Mouse (Mus musculus): ENCODE results near the gene Nrf1.

Gene Nrf1

GRCm38 (mm10) chr6:30175225-30175917 is 127.6 kb downstream of the Nrf1 start:
- in situ Hi-C loops (cut with MboI, MseI), result no loop called here

DNA sequence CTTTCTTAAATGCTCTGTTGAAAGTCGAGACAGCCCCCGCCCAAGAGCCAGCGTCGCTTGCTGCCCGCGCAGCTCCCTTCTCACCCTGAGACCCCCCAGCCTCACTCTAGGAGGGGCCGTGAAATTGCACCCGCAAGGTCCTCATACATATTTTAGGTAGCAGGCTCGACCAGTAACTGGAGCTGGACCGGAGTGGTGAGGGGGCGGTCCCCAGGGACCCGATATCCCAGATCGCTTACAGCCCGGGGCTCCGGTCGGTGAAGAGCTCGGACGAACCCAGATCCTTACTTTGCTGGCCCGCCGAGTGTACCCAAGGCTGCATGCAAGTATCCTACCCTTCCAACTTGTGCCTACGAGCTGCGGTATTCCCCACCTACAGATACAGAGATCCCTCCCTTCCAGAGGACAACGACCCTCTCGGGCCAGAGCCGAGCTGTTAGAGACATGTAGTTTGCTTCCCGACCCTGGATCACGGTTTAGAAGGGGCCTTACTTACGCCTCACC is 128.2 kb downstream of the Nrf1 start:
- in situ Hi-C loops (cut with MboI, MseI), result no loop called here

GRCm38 (mm10) chr6:30176496-30176895 is 128.7 kb downstream of the Nrf1 start:
- in situ Hi-C loops (cut with MboI, MseI), result no loop called here

GRCm38 (mm10) chr6:30177305-30177704 is 129.5 kb downstream of the Nrf1 start:
- in situ Hi-C loops (cut with MboI, MseI), result no loop called here

GRCm38 (mm10) chr6:30178023-30178639 is 130.3 kb downstream of the Nrf1 start:
- in situ Hi-C loops (cut with MboI, MseI), result no loop called here

DNA sequence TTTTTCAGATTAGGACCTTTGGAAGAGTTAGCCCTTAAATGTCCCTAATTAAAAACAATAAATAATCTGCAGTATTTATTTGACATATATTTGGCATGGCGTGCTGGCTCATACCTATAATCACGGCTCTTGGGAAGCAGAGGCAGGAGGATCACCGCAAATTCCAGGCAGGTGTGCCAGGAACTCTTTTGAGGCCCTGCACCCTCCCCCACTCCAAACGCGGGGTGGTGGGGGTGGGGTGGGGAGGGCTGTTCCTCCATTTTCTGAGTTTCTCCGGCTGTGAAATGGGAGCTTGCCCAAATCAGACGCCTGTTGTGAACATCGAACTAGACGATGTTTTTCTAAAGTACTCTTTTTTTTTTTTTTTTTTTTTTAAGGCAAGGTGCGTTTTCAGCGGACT is 131.3 kb downstream of the Nrf1 start:
- in situ Hi-C loops (cut with MboI, MseI), result no loop called here

DNA sequence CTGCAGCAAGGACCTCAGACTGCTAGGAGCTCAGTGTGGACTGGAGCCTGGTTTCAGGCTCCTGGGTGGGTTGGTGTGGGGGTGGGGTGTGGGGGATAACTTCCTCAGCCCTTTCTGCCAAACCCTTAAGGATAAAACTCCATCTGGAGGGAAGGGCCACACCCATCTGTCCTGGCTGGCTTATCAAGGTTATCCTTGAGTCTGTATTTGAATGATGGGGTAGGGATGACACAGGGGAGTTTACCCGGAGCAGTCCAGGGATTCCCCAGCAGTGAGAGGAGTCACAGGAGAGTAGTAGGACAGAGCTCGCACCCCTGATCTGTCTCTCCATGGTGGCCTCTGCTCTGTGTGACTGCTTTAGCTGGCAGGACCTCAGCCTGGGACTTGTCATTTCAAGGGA is 132.5 kb downstream of the Nrf1 start:
- in situ Hi-C loops (cut with MboI, MseI), result no loop called here

DNA sequence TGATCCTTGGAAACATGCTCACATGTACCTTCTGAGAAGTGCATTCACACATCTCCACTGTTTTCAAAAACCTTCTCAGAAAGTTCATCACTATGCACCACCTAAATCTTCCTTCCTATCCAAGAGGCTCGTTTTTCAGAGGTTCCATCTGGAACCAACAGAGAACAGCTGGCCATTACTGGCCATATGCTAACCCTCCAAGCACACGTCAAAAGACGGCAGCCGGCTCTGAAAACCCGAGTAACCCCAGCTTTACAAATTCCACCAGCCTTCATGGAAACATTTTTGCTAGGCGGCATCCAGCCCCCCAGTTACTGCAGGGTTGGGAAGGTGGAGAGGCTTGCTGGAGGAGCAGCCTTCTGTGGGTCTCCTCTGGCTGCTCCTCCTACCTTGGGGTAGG is 134.2 kb downstream of the Nrf1 start:
- in situ Hi-C loops (cut with MboI, MseI), result no loop called here

GRCm38 (mm10) chr6:30183624-30184023 is 135.8 kb downstream of the Nrf1 start:
- in situ Hi-C loops (cut with MboI, MseI), result no loop called here

DNA sequence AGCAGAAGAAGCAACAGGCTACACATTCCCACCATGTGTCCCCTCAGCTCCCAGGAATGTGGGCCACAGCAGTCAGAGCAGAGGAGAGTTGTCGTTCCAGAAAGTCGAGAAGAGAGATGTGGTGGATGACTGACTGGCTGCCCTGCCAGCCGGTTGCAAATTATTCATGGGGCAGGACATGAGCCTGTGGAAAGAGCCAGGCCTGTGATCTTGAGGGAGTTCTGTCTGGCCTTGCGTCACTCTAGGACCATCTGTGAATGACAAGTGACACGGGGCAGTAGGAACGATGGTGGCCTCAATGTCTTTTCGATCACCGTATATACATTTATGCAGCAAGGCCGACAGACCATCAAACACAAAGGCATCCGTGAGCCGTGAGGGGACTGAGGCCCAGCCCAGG is 147.9 kb downstream of the Nrf1 start:
- in situ Hi-C loops (cut with MboI, MseI), result no loop called here

DNA sequence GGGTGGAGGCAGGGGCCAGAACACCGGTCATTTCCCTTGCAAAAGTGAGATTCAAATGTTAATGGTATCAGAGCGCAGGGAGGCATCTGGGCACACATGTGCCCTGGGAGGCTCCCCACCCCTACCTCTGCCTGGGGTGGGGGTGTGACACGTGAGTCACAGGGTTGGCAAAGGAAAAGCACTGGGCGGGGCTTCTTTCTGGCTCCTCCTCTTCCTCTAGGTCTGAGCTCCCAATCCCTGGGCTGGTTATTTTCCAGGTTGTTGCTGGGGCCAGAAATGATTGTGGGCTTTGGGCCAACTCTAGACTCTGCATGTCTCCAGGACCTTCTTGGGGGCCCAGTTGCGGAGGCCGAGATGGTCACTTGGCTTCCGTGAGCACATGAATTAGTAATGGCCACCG is 148.4 kb downstream of the Nrf1 start:
- in situ Hi-C loops (cut with MboI, MseI), result no loop called here

Data from T-helper 17 cell (primary cell).